In genomic region chr19:40405808-40406207, GRCm38 (mm10) we compare ENCODE assay signal across 8 mouse cellular contexts.
DNase-seq lines count a peak whose midpoint lies in the region; ATAC-seq and TF ChIP-seq lines count a peak whose summit lies in the region.

No protein-coding gene starts in this region.

- peaks cover 48% of the 10 kb centered on the region for H3K4me1 ChIP-seq in heart, adult 2 months (ENCODE audit: control insufficient read depth, insufficient read depth, low read length)
- peaks cover 24% of the 10 kb centered on the region for H3K4me1 ChIP-seq in intestine, embryonic 15.5 days (replicated peaks)
- H3K4me1 ChIP-seq in liver, embryonic 13.5 days (replicated peaks), result peaks cover 38% of the 10 kb centered on the region

- H3K36me3 ChIP-seq in heart, adult 2 months (ENCODE audit: control insufficient read depth, insufficient read depth, low read length), result peaks cover 44% of the 10 kb centered on the region
- H3K36me3 ChIP-seq in intestine, embryonic 15.5 days, result no peaks in the 10 kb centered on the region
- H3K36me3 ChIP-seq in liver, embryonic 13.5 days, result no peaks in the 10 kb centered on the region; the same call in 1 of the 2 replicates

- no peaks in the 10 kb centered on the region for H3K79me2 ChIP-seq in heart, adult 2 months (replicated peaks; ENCODE audit: control insufficient read depth, insufficient read depth, low read length)

- no peak for TF ChIP-seq EP300 in heart, adult 2 months (IDR thresholded peaks at IDR 0.05; ENCODE audit: insufficient read depth, low read depth, low read length)

- H3K9me3 ChIP-seq in intestine, embryonic 15.5 days, result no peaks in the 10 kb centered on the region
- no peaks in the 10 kb centered on the region for H3K9me3 ChIP-seq in liver, embryonic 13.5 days (replicated peaks)

- ATAC-seq in intestine, embryonic 15.5 days, result no peak
- 0 out of 2 replicates have a peak, but pooled peaks have one; percentile 7 for ATAC-seq in liver, embryonic 13.5 days (ENCODE audit: low read depth)
- no peak for ATAC-seq in erythroblast, adult 5-6 weeks (replicated peaks; ENCODE audit: low FRiP score, poor library complexity, severe bottlenecking)

- peak; percentile 95 for DNase-seq in heart, adult 11 months
- no peak for DNase-seq in heart, postnatal 36 days
- peak in 1 of 2 experiments; percentile 47 for DNase-seq in heart, adult 2 months
- no peak for DNase-seq in liver, embryonic 13.5 days
- no peak for DNase-seq in cerebellum, adult 9-11 months
- DNase-seq in right cerebral cortex, postnatal 4 days, result no peak

- 9% methylated on average over 11 of the region's 11 CpGs for WGBS in heart, adult 2 months
- WGBS in intestine, embryonic 15.5 days, result 35% methylated on average over 11 of the region's 11 CpGs
- whole genome bisulfite sequencing in liver, embryonic 13.5 days (ENCODE audit: insufficient replicate concordance), result 32% methylated on average over 11 of the region's 11 CpGs

- no peak overlapping the region for H3K4me3 ChIP-seq in heart, adult 2 months
- no peak overlapping the region for H3K4me3 ChIP-seq in intestine, embryonic 15.5 days (replicated peaks)
- no peak overlapping the region for H3K4me3 ChIP-seq in liver, embryonic 13.5 days (replicated peaks)

- intact Hi-C loops in heart, postnatal 36 days (cut with DNase I), result loop anchor here (2.0 kb wide), 1 partner anchor 15 kb away; no protein-coding TSS in a partner anchor
- intact Hi-C loops in heart, adult 2 months (cut with DNase I), result loop anchor here (5.0 kb wide), 1 partner anchor 136 kb away; no protein-coding TSS in a partner anchor

- no peak overlapping the region for H3K4me2 ChIP-seq in intestine, embryonic 15.5 days (replicated peaks)
- H3K4me2 ChIP-seq in liver, embryonic 13.5 days, result no peak overlapping the region

- H3K9ac ChIP-seq in heart, adult 2 months (ENCODE audit: low read depth, low read length), result no peak overlapping the region
- no peak overlapping the region for H3K9ac ChIP-seq in intestine, embryonic 15.5 days
- no peak overlapping the region for H3K9ac ChIP-seq in liver, embryonic 13.5 days

- H3K27ac ChIP-seq in heart, adult 2 months, result peak overlapping the region; percentile 59
- H3K27ac ChIP-seq in intestine, embryonic 15.5 days, result peak overlapping the region; percentile 66
- H3K27ac ChIP-seq in liver, embryonic 13.5 days, result peak overlapping the region; percentile 66; the same call in 1 of the 2 replicates

- no peak for TF ChIP-seq CTCF in heart, adult 2 months (IDR thresholded peaks at IDR 0.05)

- no peak for TF ChIP-seq POLR2A in heart, adult 2 months (IDR thresholded peaks at IDR 0.05; ENCODE audit: insufficient read depth, low read depth, low read length)

- H3K27me3 ChIP-seq in heart, adult 2 months (ENCODE audit: control insufficient read depth, insufficient read depth, low read length), result no peaks in the 10 kb centered on the region
- H3K27me3 ChIP-seq in intestine, embryonic 15.5 days (replicated peaks), result no peaks in the 10 kb centered on the region
- no peaks in the 10 kb centered on the region for H3K27me3 ChIP-seq in liver, embryonic 13.5 days
